Mouse (Mus musculus): ENCODE measurements around the gene Bub1b. TPM values are rescaled to one million over a fixed set of nuclear protein-coding genes. Genes with fewer than 3 reads are reported as not detected.
"Not testable (repeated sequence)": the region's sequence is repeated elsewhere in the genome, so short reads cannot be mapped to it uniquely, and the experiment has no call there.

Gene Bub1b
- polyA plus RNA-seq (2014; fragmentation: Nextera tagmentation; extraction: Ambion mirVana), result 63.7 and 107 TPM in 2 replicates

GRCm38 (mm10) chr2:118597673-118598568 is at the start of gene Bub1b:
Gene Bub1b (plus strand): TSS chr2:118598211.
- WGBS, result 6% methylated on average over 41 of the region's 41 CpGs
- peak; percentile 95 for ATAC-seq (ENCODE audit: low FRiP score, low TSS enrichment)
- H3K27me3 ChIP-seq (ENCODE audit: control insufficient read depth, insufficient read depth, low read length), result no peaks in the 10 kb centered on the region
- H3K9ac ChIP-seq (ENCODE audit: low read depth, low read length), result peak within 1 kb of the TSS; percentile 53
- peak within 1 kb of the TSS; percentile 15; the same call in 1 of the 2 replicates for H3K27ac ChIP-seq (ENCODE audit: low read depth, low read length)
- H3K36me3 ChIP-seq (ENCODE audit: control insufficient read depth, insufficient read depth, low read length), result peaks cover 26% of the 10 kb centered on the region; the same call in 1 of the 2 replicates
- peak within 1 kb of the TSS; percentile 55 for H3K4me2 ChIP-seq (replicated peaks; ENCODE audit: low read depth, low read length)
- peaks cover 10% of the 10 kb centered on the region for H3K4me1 ChIP-seq (ENCODE audit: control insufficient read depth, insufficient read depth, low read length)
- H3K9me3 ChIP-seq (ENCODE audit: control insufficient read depth, low read length), result no peaks in the 10 kb centered on the region
- H3K4me3 ChIP-seq (ENCODE audit: low read length), result peak within 1 kb of the TSS; percentile 71

GRCm38 (mm10) chr2:118548421-118549221 is 49.4 kb upstream of the Bub1b start:
- 0% methylated on average over 18 of the region's 18 CpGs for WGBS
- Histone ChIP-seq H3K4me2 (replicated peaks; ENCODE audit: low read depth, low read length) (peak overlapping the region; percentile 90), H3K27ac (ENCODE audit: low read depth, low read length) (peak overlapping the region; percentile 60), H3K9ac (ENCODE audit: low read depth, low read length) (peak overlapping the region; percentile 81), H3K27me3 (ENCODE audit: control insufficient read depth, insufficient read depth, low read length) (no peaks in the 10 kb centered on the region), H3K36me3 (ENCODE audit: control insufficient read depth, insufficient read depth, low read length) (no peaks in the 10 kb centered on the region), H3K4me1 (ENCODE audit: control insufficient read depth, insufficient read depth, low read length) (peaks cover 52% of the 10 kb centered on the region), H3K9me3 (ENCODE audit: control insufficient read depth, low read length) (no peaks in the 10 kb centered on the region), H3K4me3 (ENCODE audit: low read length) (peak overlapping the region; percentile 98)
- ATAC-seq (ENCODE audit: low FRiP score, low TSS enrichment), result no peak

GRCm38 (mm10) chr2:118549507-118550473 is 48.2 kb upstream of the Bub1b start, which contains the start of gene Bmf:
Gene Bmf (minus strand): TSS chr2:118549687.
- no peaks in the 10 kb centered on the region for H3K9me3 ChIP-seq (ENCODE audit: control insufficient read depth, low read length)
- H3K4me2 ChIP-seq (replicated peaks; ENCODE audit: low read depth, low read length), result peak within 1 kb of the TSS; percentile 90
- WGBS, result 1% methylated on average over 45 of the region's 45 CpGs
- H3K9ac ChIP-seq (ENCODE audit: low read depth, low read length), result peak within 1 kb of the TSS; percentile 81
- H3K27me3 ChIP-seq (ENCODE audit: control insufficient read depth, insufficient read depth, low read length), result no peaks in the 10 kb centered on the region
- peak; percentile 88 for ATAC-seq (ENCODE audit: low FRiP score, low TSS enrichment)
- H3K27ac ChIP-seq (ENCODE audit: low read depth, low read length), result peak within 1 kb of the TSS; percentile 60
- peaks cover 40% of the 10 kb centered on the region for H3K4me1 ChIP-seq (ENCODE audit: control insufficient read depth, insufficient read depth, low read length)
- H3K36me3 ChIP-seq (ENCODE audit: control insufficient read depth, insufficient read depth, low read length), result no peaks in the 10 kb centered on the region
- H3K4me3 ChIP-seq (ENCODE audit: low read length), result peak within 1 kb of the TSS; percentile 98

- no peaks in the 10 kb centered on the region for H3K27me3 ChIP-seq (ENCODE audit: control insufficient read depth, insufficient read depth, low read length)
- no peak overlapping the region for H3K9ac ChIP-seq (ENCODE audit: low read depth, low read length)
- no peak for ATAC-seq (ENCODE audit: low FRiP score, low TSS enrichment)
- H3K27ac ChIP-seq (ENCODE audit: low read depth, low read length), result no peak overlapping the region
- no peak overlapping the region for H3K4me3 ChIP-seq (ENCODE audit: low read length)
- no peaks in the 10 kb centered on the region for H3K36me3 ChIP-seq (ENCODE audit: control insufficient read depth, insufficient read depth, low read length)
- H3K4me2 ChIP-seq (replicated peaks; ENCODE audit: low read depth, low read length), result no peak overlapping the region
- peaks cover 22% of the 10 kb centered on the region for H3K4me1 ChIP-seq (ENCODE audit: control insufficient read depth, insufficient read depth, low read length)
- no peaks in the 10 kb centered on the region for H3K9me3 ChIP-seq (ENCODE audit: control insufficient read depth, low read length)
- 60% methylated on average over 2 of the region's 2 CpGs for WGBS
Observed at GRCm38 (mm10) chr2:118551606-118552005, 46.4 kb upstream of the Bub1b start.

GRCm38 (mm10) chr2:118554356-118554990 is 43.5 kb upstream of the Bub1b start:
- Histone ChIP-seq H3K4me3 (ENCODE audit: low read length) (peak overlapping the region; percentile 35), H3K27ac (ENCODE audit: low read depth, low read length) (peak overlapping the region; percentile 30; the same call in 1 of the 2 replicates), H3K9ac (ENCODE audit: low read depth, low read length) (peak overlapping the region; percentile 25; the same call in 1 of the 2 replicates), H3K4me2 (replicated peaks; ENCODE audit: low read depth, low read length) (peak overlapping the region; percentile 34)
- H3K4me1 ChIP-seq (ENCODE audit: control insufficient read depth, insufficient read depth, low read length); H3K36me3 ChIP-seq (ENCODE audit: control insufficient read depth, insufficient read depth, low read length); H3K27me3 ChIP-seq (ENCODE audit: control insufficient read depth, insufficient read depth, low read length); H3K9me3 ChIP-seq (ENCODE audit: control insufficient read depth, low read length): not testable (repeated sequence)
- ATAC-seq (ENCODE audit: low FRiP score, low TSS enrichment), result 0 out of 2 replicates have a peak, but pooled peaks have one; percentile 34
- 68% methylated on average over 15 of the region's 17 CpGs for WGBS

- WGBS, result 90% methylated on average over 3 of the region's 3 CpGs
Observed at GRCm38 (mm10) chr2:118558426-118558825, 39.6 kb upstream of the Bub1b start.

GRCm38 (mm10) chr2:118562015-118562414 is 36.0 kb upstream of the Bub1b start:
- WGBS, result 77% methylated on average over 4 of the region's 4 CpGs
- Histone ChIP-seq H3K4me3 (ENCODE audit: low read length) (no peak overlapping the region), H3K9ac (ENCODE audit: low read depth, low read length) (no peak overlapping the region), H3K27me3 (ENCODE audit: control insufficient read depth, insufficient read depth, low read length) (no peaks in the 10 kb centered on the region), H3K4me2 (replicated peaks; ENCODE audit: low read depth, low read length) (no peak overlapping the region), H3K27ac (ENCODE audit: low read depth, low read length) (no peak overlapping the region), H3K4me1 (ENCODE audit: control insufficient read depth, insufficient read depth, low read length) (no peaks in the 10 kb centered on the region), H3K9me3 (ENCODE audit: control insufficient read depth, low read length) (no peaks in the 10 kb centered on the region), H3K36me3 (ENCODE audit: control insufficient read depth, insufficient read depth, low read length) (no peaks in the 10 kb centered on the region)
- ATAC-seq (ENCODE audit: low FRiP score, low TSS enrichment), result no peak

More at GRCm38 (mm10) chr2:118558426-118558825, 39.6 kb upstream of the Bub1b start:
- Histone ChIP-seq H3K27ac (ENCODE audit: low read depth, low read length) (no peak overlapping the region), H3K36me3 (ENCODE audit: control insufficient read depth, insufficient read depth, low read length) (no peaks in the 10 kb centered on the region), H3K27me3 (ENCODE audit: control insufficient read depth, insufficient read depth, low read length) (no peaks in the 10 kb centered on the region), H3K4me2 (replicated peaks; ENCODE audit: low read depth, low read length) (no peak overlapping the region), H3K9ac (ENCODE audit: low read depth, low read length) (no peak overlapping the region), H3K4me1 (ENCODE audit: control insufficient read depth, insufficient read depth, low read length) (no peaks in the 10 kb centered on the region), H3K4me3 (ENCODE audit: low read length) (no peak overlapping the region), H3K9me3 (ENCODE audit: control insufficient read depth, low read length) (no peaks in the 10 kb centered on the region)
- no peak for ATAC-seq (ENCODE audit: low FRiP score, low TSS enrichment)

GRCm38 (mm10) chr2:118562431-118562830 is 35.6 kb upstream of the Bub1b start:
- no peak overlapping the region for H3K4me2 ChIP-seq (replicated peaks; ENCODE audit: low read depth, low read length)
- no peak overlapping the region for H3K4me3 ChIP-seq (ENCODE audit: low read length)
- H3K27ac ChIP-seq (ENCODE audit: low read depth, low read length), result no peak overlapping the region
- no peaks in the 10 kb centered on the region for H3K4me1 ChIP-seq (ENCODE audit: control insufficient read depth, insufficient read depth, low read length)
- no peak for ATAC-seq (ENCODE audit: low FRiP score, low TSS enrichment)
- H3K9ac ChIP-seq (ENCODE audit: low read depth, low read length), result no peak overlapping the region
- no peaks in the 10 kb centered on the region for H3K27me3 ChIP-seq (ENCODE audit: control insufficient read depth, insufficient read depth, low read length)
- WGBS, result 96% methylated on average over 3 of the region's 3 CpGs
- H3K9me3 ChIP-seq (ENCODE audit: control insufficient read depth, low read length), result no peaks in the 10 kb centered on the region
- no peaks in the 10 kb centered on the region for H3K36me3 ChIP-seq (ENCODE audit: control insufficient read depth, insufficient read depth, low read length)
